Comparison of ENCODE assay signal across 9 mouse cellular contexts in genomic region chr3:21673466-21673865, GRCm38 (mm10).
"Had no signal": no experiment of that assay in that cellular context is flagged by ENCODE, and none has a peak within 500 bp of the region (broad histone marks: within the 10 kb centered on the region; RNA-seq: fewer than 3 reads in every experiment).

No protein-coding gene starts in this region.

- DNase-seq: lung, adult 18-20 months; lung, embryonic 14.5 days; lung, postnatal 10 days; lung, postnatal 4 days; midbrain, embryonic 14.5 days; right cerebral cortex, postnatal 14 days; thymus, adult 2 months; thymus, postnatal 25 days; thymus, postnatal 4 days had no signal
